9 mouse cellular contexts compared by ENCODE assay signal in genomic region chr7:118850676-118851290, GRCm38 (mm10). TPM values are rescaled to one million over a fixed set of nuclear protein-coding genes. Genes with fewer than 3 reads are reported as not detected.
DNase-seq lines count a peak whose midpoint lies in the region; ATAC-seq and TF ChIP-seq lines count a peak whose summit lies in the region.
"Had no signal": no experiment of that assay in that cellular context is flagged by ENCODE, and none has a peak within 500 bp of the region (broad histone marks: within the 10 kb centered on the region; RNA-seq: fewer than 3 reads in every experiment).

No protein-coding gene starts in this region.

- H3K4me2 ChIP-seq in forebrain, embryonic 11.5 days (ENCODE audit: low read depth, low read length, severe bottlenecking), result no peak overlapping the region

- no peak overlapping the region for H3K4me3 ChIP-seq in forebrain, embryonic 11.5 days (ENCODE audit: low read depth, low read length)
- no peak overlapping the region for H3K4me3 ChIP-seq in forebrain, embryonic 10.5 days
- no peak overlapping the region for H3K4me3 ChIP-seq in lung, adult 2 months (replicated peaks; ENCODE audit: extremely low read depth, low read depth, low read length)
- no peak overlapping the region for H3K4me3 ChIP-seq in macrophage (ENCODE audit: inconsistent target)

- ATAC-seq in forebrain, embryonic 11.5 days (replicated peaks; ENCODE audit: low FRiP score), result no peak

- no peak overlapping the region for H3K27ac ChIP-seq in forebrain, embryonic 11.5 days (ENCODE audit: low read depth, low read length)
- H3K27ac ChIP-seq in forebrain, embryonic 10.5 days, result no peak overlapping the region
- peak overlapping the region; percentile 32; the same call in 1 of the 2 replicates for H3K27ac ChIP-seq in macrophage

- peak; percentile 33 for DNase-seq in forebrain, embryonic 11.5 days (ENCODE audit: low spot score)
- no peak for DNase-seq in forebrain, embryonic 10.5 days (ENCODE audit: extremely low spot score, low spot score)
- DNase-seq in lung, adult 18-20 months, result peak; percentile 25 to 55
- no peak for DNase-seq in lung, adult 2 months
- peak; percentile 55 for DNase-seq in adrenal gland, adult 8-10 months
- no peak for DNase-seq in natural killer cell, adult 2 months (ENCODE audit: low spot score in 2 of 2)
- DNase-seq in frontal cortex, postnatal 25 days (ENCODE audit: low spot score in 2 of 2), result no peak
- DNase-seq: cerebellum, adult 11-12 months had no signal

- peaks cover 45% of the 10 kb centered on the region for H3K79me2 ChIP-seq in macrophage (ENCODE audit: inconsistent target)

- no peak for TF ChIP-seq CTCF in lung, adult 2 months (IDR thresholded peaks at IDR 0.05; ENCODE audit: insufficient read depth, low read length)

- no peak for TF ChIP-seq POLR2A in lung, adult 2 months (IDR thresholded peaks at IDR 0.05; ENCODE audit: borderline replicate concordance, extremely low read depth, low read depth, low read length)

- 0 out of 2 replicates have a peak, but pooled peaks cover 6% of the 10 kb centered on the region for H3K4me1 ChIP-seq in forebrain, embryonic 11.5 days (replicated peaks; ENCODE audit: control insufficient read depth, insufficient read depth, low read length)
- peaks cover 14% of the 10 kb centered on the region for H3K4me1 ChIP-seq in forebrain, embryonic 10.5 days
- peaks cover 13% of the 10 kb centered on the region for H3K4me1 ChIP-seq in lung, adult 2 months (ENCODE audit: control insufficient read depth, insufficient read depth, low read length)

- no peaks in the 10 kb centered on the region for H3K9me3 ChIP-seq in forebrain, embryonic 11.5 days (ENCODE audit: control insufficient read depth, low read length)
- no peaks in the 10 kb centered on the region for H3K9me3 ChIP-seq in forebrain, embryonic 10.5 days

- no peak overlapping the region for H3K9ac ChIP-seq in forebrain, embryonic 11.5 days (ENCODE audit: low read length)

- 88% methylated on average over 9 of the region's 9 CpGs for WGBS in forebrain, embryonic 11.5 days
- WGBS in forebrain, embryonic 10.5 days, result 89% methylated on average over 9 of the region's 9 CpGs
- WGBS in lung, adult 2 months, result 49% methylated on average over 9 of the region's 9 CpGs
- WGBS in macrophage (ENCODE audit: missing documents), result 77% methylated on average over 9 of the region's 9 CpGs

- no peaks in the 10 kb centered on the region for H3K27me3 ChIP-seq in forebrain, embryonic 11.5 days (ENCODE audit: control insufficient read depth, insufficient read depth, low read length)
- H3K27me3 ChIP-seq in forebrain, embryonic 10.5 days (ENCODE audit: poor library complexity, severe bottlenecking), result no peaks in the 10 kb centered on the region

- H3K36me3 ChIP-seq in forebrain, embryonic 11.5 days (ENCODE audit: control insufficient read depth, insufficient read depth, low read length), result peaks cover 16% of the 10 kb centered on the region
- peaks cover 84% of the 10 kb centered on the region for H3K36me3 ChIP-seq in forebrain, embryonic 10.5 days (replicated peaks)
- H3K36me3 ChIP-seq in macrophage (ENCODE audit: inconsistent target), result peaks cover 36% of the 10 kb centered on the region

RNA-seq across cellular contexts. Expression of gene Iqck, which starts 4.8 kb away (rescaled TPM):
- 2.8 and 3.3 TPM in 2 replicates for polyA plus RNA-seq in forebrain, embryonic 11.5 days (2014; fragmentation: Nextera tagmentation; extraction: Ambion mirVana)
- polyA plus RNA-seq in forebrain, embryonic 10.5 days (2016; fragmentation: Nextera tagmentation; extraction: Ambion mirVana), result 3.4 and 3.5 TPM in 2 replicates
- 4.6 and 4.8 TPM in 2 replicates for polyA plus RNA-seq in lung, adult 2 months (2012; rRNA removed)
- total RNA-seq in adrenal gland, adult 8-10 months (2022), result 10 to 100 TPM; 13.0 to 35.4 (median 24.5) TPM
- 10 to 100 TPM in 1 of 26 experiments, 1 to 10 TPM in 25; 1.0 to 11.0 (median 3.6) TPM for total RNA-seq in macrophage (2018; cell fraction: chromatin; rRNA removed)
- 1 to 10 TPM; 1.0 to 2.3 (median 1.9) TPM for total RNA-seq in macrophage (2018; cell fraction: cytosol; rRNA removed)
- total RNA-seq in macrophage (2018; cell fraction: nucleus; rRNA removed), result 1 to 10 TPM in 25 of 26 experiments, under 1 TPM in 1; 0.90 to 9.9 (median 2.1) TPM
- 1.2 to 2.7 TPM (median 1.6 TPM) in 3 replicates for polyA plus RNA-seq in macrophage (2018)

RNA-seq across cellular contexts. Expression of gene Knop1, which starts 5.3 kb away (rescaled TPM):
- 127 and 129 TPM in 2 replicates for polyA plus RNA-seq in forebrain, embryonic 11.5 days (2014; fragmentation: Nextera tagmentation; extraction: Ambion mirVana)
- 150 and 153 TPM in 2 replicates for polyA plus RNA-seq in forebrain, embryonic 10.5 days (2016; fragmentation: Nextera tagmentation; extraction: Ambion mirVana)
- polyA plus RNA-seq in lung, adult 2 months (2012; rRNA removed), result 5.5 and 9.5 TPM in 2 replicates
- 10 to 100 TPM; 37.9 to 71.5 (median 56.6) TPM for total RNA-seq in adrenal gland, adult 8-10 months (2022)
- 10 to 100 TPM; 14.1 to 78.9 (median 23.0) TPM for total RNA-seq in macrophage (2018; cell fraction: chromatin; rRNA removed)
- total RNA-seq in macrophage (2018; cell fraction: cytosol; rRNA removed), result 10 to 100 TPM; 17.4 to 58.1 (median 30.5) TPM
- total RNA-seq in macrophage (2018; cell fraction: nucleus; rRNA removed), result 10 to 100 TPM; 14.0 to 67.0 (median 30.8) TPM
- polyA plus RNA-seq in macrophage (2018), result 29.4 to 58.4 TPM (median 42.2 TPM) in 3 replicates

Comparison
In these comparisons a context has a peak if more than half of its experiments do, and no peak if none do; other contexts are left out.
1. DNase-seq: peak in forebrain, embryonic 11.5 days (single experiment), lung, adult 18-20 months (2 of 2) and adrenal gland, adult 8-10 months (single experiment); none in forebrain, embryonic 10.5 days (single experiment), lung, adult 2 months (single experiment), natural killer cell, adult 2 months (0 of 2) and frontal cortex, postnatal 25 days (0 of 2).